Mouse (Mus musculus) G1E (cell line): ENCODE measurements around the gene Tmem199. TPM values are rescaled to one million over a fixed set of nuclear protein-coding genes. Genes with fewer than 3 reads are reported as not detected.

Experiments
- ATAC-seq: 2 replicates; pipeline ENCODE4 v1.8.0; 2016; ENCODE audit warnings: mild to moderate bottlenecking; ENCODE audit not compliant: insufficient number of reproducible peaks, poor library complexity, low FRiP score, severe bottlenecking; ENCODE audit errors: extremely low read depth
- DNase-seq: peaks from one replicate; pipeline ENCODE4 v3.0.0; 2012; ENCODE audit warnings: low spot score
- H3K27me3 ChIP-seq: 2 replicates; pipeline ENCODE4 v1.6.1; 2012; ENCODE audit warnings: mild to moderate bottlenecking, low read length, inconsistent platforms; ENCODE audit not compliant: insufficient read depth
- H3K36me3 ChIP-seq: replicated peaks from 2 replicates; pipeline ENCODE3; 2012; ENCODE audit warnings: mild to moderate bottlenecking, inconsistent platforms
- H3K4me1 ChIP-seq: 2 replicates; pipeline ENCODE4 v1.6.1; 2012; ENCODE audit warnings: low read depth, low read length, inconsistent platforms, mixed read lengths; ENCODE audit not compliant: insufficient read depth
- H3K4me3 ChIP-seq: 2 replicates; pipeline ENCODE4 v1.5.1; 2012; ENCODE audit warnings: low read depth, mild to moderate bottlenecking, inconsistent platforms, low read length, moderate library complexity, mixed read lengths
- H3K9me3 ChIP-seq: replicated peaks from 2 replicates; pipeline ENCODE4 v1.6.1; 2012; ENCODE audit warnings: inconsistent platforms
- CTCF ChIP-seq: IDR thresholded peaks from 2 replicates; pipeline ENCODE4 v1.5.1; 2012; ENCODE audit warnings: low read depth, low read length, inconsistent platforms, mixed read lengths
- GATA1 ChIP-seq: IDR thresholded peaks from 2 replicates; pipeline ENCODE4 v1.6.1; 2012; ENCODE audit warnings: borderline replicate concordance, low read length, inconsistent platforms, mixed read lengths
- GATA2 ChIP-seq: IDR thresholded peaks from 2 replicates; pipeline ENCODE4 v1.6.1; 2012; ENCODE audit warnings: low read depth, low read length, inconsistent platforms, borderline replicate concordance
- POLR2AphosphoS5 ChIP-seq: IDR thresholded peaks from 2 replicates; pipeline ENCODE4 v1.6.1; 2012; ENCODE audit warnings: low read depth, low read length, inconsistent platforms; ENCODE audit not compliant: insufficient replicate concordance
- TAL1 ChIP-seq: conservative IDR thresholded peaks from 2 replicates; pipeline ENCODE4 v1.6.1; 2012; ENCODE audit warnings: low read depth, low read length, inconsistent platforms, mixed read lengths
- polyA plus RNA-seq: library from polyadenylated mRNA; stranded (reverse); fragments of >175 nt; gene quantifications from 2 replicates; pipeline ENCODE4 v1.2.3, GENCODE M21; 2012
- total RNA-seq, 2 experiments: library from RNA; stranded (forward) in 1 of 2; stranded (reverse) in 1 of 2; fragments of 200-1000 nt in 1 of 2; fragments of >200 nt in 1 of 2; fragmentation: Nextera tagmentation in 1 of 2; gene quantifications; 2 replicates each; pipeline ENCODE4 v1.2.3; 2014 to 2017

The Tmem199 gene
- total and polyA plus RNA-seq, 3 experiments = 15.8 to 51.6 (median 25.8) TPM

DNA sequence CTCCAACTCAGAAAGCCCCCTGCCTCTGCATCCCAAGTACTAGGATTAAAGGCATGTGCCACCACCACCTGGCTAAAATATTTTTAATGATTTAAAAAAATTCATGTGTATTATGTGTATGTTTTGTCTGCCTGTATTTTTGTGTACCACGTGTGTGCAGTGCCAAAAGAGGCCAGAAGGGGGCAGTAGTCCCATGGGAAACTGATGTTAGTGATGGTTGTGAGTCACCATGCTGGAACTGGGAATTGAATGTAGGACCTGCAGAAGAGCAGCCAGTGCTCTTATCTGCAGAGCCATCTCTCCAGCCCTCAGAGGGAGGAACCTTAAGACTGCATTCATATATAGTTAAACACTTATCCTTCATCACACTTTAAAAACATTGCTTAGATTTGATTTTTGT, 50.1 kb downstream of the Tmem199 start:
- TF ChIP-seq TAL1 = no peak
- no peak for TF ChIP-seq GATA1
- TF ChIP-seq CTCF = no peak
- TF ChIP-seq POLR2AphosphoS5 = no peak
- no peak for TF ChIP-seq GATA2
- DNase-seq (no peak), ATAC-seq (no peak)
- Histone ChIP-seq H3K27me3 (peaks cover 23% of the 10 kb centered on the region), H3K4me1 (peaks cover 2% of the 10 kb centered on the region), H3K4me3 (no peak overlapping the region), H3K36me3 (no peaks in the 10 kb centered on the region), H3K9me3 (no peaks in the 10 kb centered on the region; the same call in 1 of the 2 replicates)

GRCm38 (mm10) chr11:78458740-78459139, 53.2 kb downstream of the Tmem199 start:
- H3K4me3 ChIP-seq = no peak overlapping the region
- H3K4me1 ChIP-seq = peaks cover 2% of the 10 kb centered on the region
- ATAC-seq (no peak), DNase-seq (no peak)
- H3K36me3 ChIP-seq = no peaks in the 10 kb centered on the region
- TF ChIP-seq TAL1 (no peak), GATA2 (no peak), CTCF (no peak), GATA1 (no peak), POLR2AphosphoS5 (no peak)
- H3K9me3 ChIP-seq = no peaks in the 10 kb centered on the region; the same call in 1 of the 2 replicates
- H3K27me3 ChIP-seq = peaks cover 17% of the 10 kb centered on the region

Other genes with a start within 250 kb of the Tmem199 start
- gene BC030499, start 221.3 kb downstream of the Tmem199 start, total RNA-seq (2014; fragmentation: Nextera tagmentation) = 2.5 and 3.7 TPM in 2 replicates
- 0.99 and 1.2 TPM in 2 replicates for gene BC030499, start 221.3 kb downstream of the Tmem199 start, total RNA-seq (2017)
- gene BC030499, start 221.3 kb downstream of the Tmem199 start, polyA plus RNA-seq = 0.04 TPM in 1 of 2 replicates, not detected in the other
- gene Spag5, start 210.6 kb downstream of the Tmem199 start, total RNA-seq (2014; fragmentation: Nextera tagmentation) = 70.7 and 71.3 TPM in 2 replicates
- 60.8 and 66.5 TPM in 2 replicates for gene Spag5, start 210.6 kb downstream of the Tmem199 start, total RNA-seq (2017)
- 55.3 and 77.5 TPM in 2 replicates for gene Spag5, start 210.6 kb downstream of the Tmem199 start, polyA plus RNA-seq
- gene Aldoc, start 189.2 kb downstream of the Tmem199 start, total RNA-seq (2014; fragmentation: Nextera tagmentation) = 0.83 and 4.3 TPM in 2 replicates
- gene Aldoc, start 189.2 kb downstream of the Tmem199 start, total RNA-seq (2017) = 10.2 and 12.9 TPM in 2 replicates
- 7.2 and 10.6 TPM in 2 replicates for gene Aldoc, start 189.2 kb downstream of the Tmem199 start, polyA plus RNA-seq
- 30.5 and 36.8 TPM in 2 replicates for gene Pigs, start 183.8 kb downstream of the Tmem199 start, total RNA-seq (2014; fragmentation: Nextera tagmentation)
- 13.9 and 14.1 TPM in 2 replicates for gene Pigs, start 183.8 kb downstream of the Tmem199 start, total RNA-seq (2017)
- gene Pigs, start 183.8 kb downstream of the Tmem199 start, polyA plus RNA-seq = 60.4 and 74.5 TPM in 2 replicates
- 4.3 and 6.7 TPM in 2 replicates for gene Unc119, start 168.7 kb downstream of the Tmem199 start, total RNA-seq (2014; fragmentation: Nextera tagmentation)
- 10.3 and 11.8 TPM in 2 replicates for gene Unc119, start 168.7 kb downstream of the Tmem199 start, total RNA-seq (2017)
- 8.2 and 8.8 TPM in 2 replicates for gene Unc119, start 168.7 kb downstream of the Tmem199 start, polyA plus RNA-seq
- not detected in 2 replicates for gene Foxn1, start 125.6 kb downstream of the Tmem199 start, total RNA-seq (2014; fragmentation: Nextera tagmentation)
- gene Foxn1, start 125.6 kb downstream of the Tmem199 start, total RNA-seq (2017) = 0.05 TPM in 1 of 2 replicates, not detected in the other
- gene Foxn1, start 125.6 kb downstream of the Tmem199 start, polyA plus RNA-seq = not detected in 2 replicates
- gene Slc13a2, start 90.0 kb downstream of the Tmem199 start, total RNA-seq (2014; fragmentation: Nextera tagmentation) = not detected in 2 replicates
- gene Slc13a2, start 90.0 kb downstream of the Tmem199 start, total RNA-seq (2017) = not detected in 2 replicates
- not detected in 2 replicates for gene Slc13a2, start 90.0 kb downstream of the Tmem199 start, polyA plus RNA-seq
- gene Slc46a1, start 46.5 kb downstream of the Tmem199 start, total RNA-seq (2014; fragmentation: Nextera tagmentation) = not detected in 2 replicates
- 0.11 and 0.12 TPM in 2 replicates for gene Slc46a1, start 46.5 kb downstream of the Tmem199 start, total RNA-seq (2017)
- gene Slc46a1, start 46.5 kb downstream of the Tmem199 start, polyA plus RNA-seq = not detected in 2 replicates
- gene Sarm1, start 14.4 kb downstream of the Tmem199 start, total RNA-seq (2014; fragmentation: Nextera tagmentation) = not detected in 2 replicates
- 0.06 and 0.22 TPM in 2 replicates for gene Sarm1, start 14.4 kb downstream of the Tmem199 start, total RNA-seq (2017)
- gene Sarm1, start 14.4 kb downstream of the Tmem199 start, polyA plus RNA-seq = not detected in 2 replicates
- gene Vtn, start 13.1 kb downstream of the Tmem199 start, total RNA-seq (2014; fragmentation: Nextera tagmentation) = not detected in 2 replicates
- gene Vtn, start 13.1 kb downstream of the Tmem199 start, total RNA-seq (2017) = not detected in 2 replicates
- not detected in 2 replicates for gene Vtn, start 13.1 kb downstream of the Tmem199 start, polyA plus RNA-seq
- gene Sebox, start 8.7 kb downstream of the Tmem199 start, total RNA-seq (2014; fragmentation: Nextera tagmentation) = not detected in 2 replicates
- 0.23 TPM in 1 of 2 replicates, not detected in the other for gene Sebox, start 8.7 kb downstream of the Tmem199 start, total RNA-seq (2017)
- gene Sebox, start 8.7 kb downstream of the Tmem199 start, polyA plus RNA-seq = not detected in 2 replicates
- 72.5 and 92.3 TPM in 2 replicates for gene Poldip2, start within 50 bp of the Tmem199 start, total RNA-seq (2014; fragmentation: Nextera tagmentation)
- 62.0 and 72.9 TPM in 2 replicates for gene Poldip2, start within 50 bp of the Tmem199 start, total RNA-seq (2017)
- gene Poldip2, start within 50 bp of the Tmem199 start, polyA plus RNA-seq = 66.1 and 73.0 TPM in 2 replicates
- 11.7 and 12.9 TPM in 2 replicates for gene Tnfaip1, start 24.2 kb upstream of the Tmem199 start, total RNA-seq (2014; fragmentation: Nextera tagmentation)
- 3.7 and 3.8 TPM in 2 replicates for gene Tnfaip1, start 24.2 kb upstream of the Tmem199 start, total RNA-seq (2017)
- gene Tnfaip1, start 24.2 kb upstream of the Tmem199 start, polyA plus RNA-seq = 5.1 and 6.0 TPM in 2 replicates
- gene Ift20, start 24.2 kb upstream of the Tmem199 start, total RNA-seq (2014; fragmentation: Nextera tagmentation) = 139 and 142 TPM in 2 replicates
- 112 and 118 TPM in 2 replicates for gene Ift20, start 24.2 kb upstream of the Tmem199 start, total RNA-seq (2017)
- 35.4 and 46.3 TPM in 2 replicates for gene Ift20, start 24.2 kb upstream of the Tmem199 start, polyA plus RNA-seq
- gene Tmem97, start 38.6 kb upstream of the Tmem199 start, total RNA-seq (2014; fragmentation: Nextera tagmentation) = 54.8 and 65.1 TPM in 2 replicates
- gene Tmem97, start 38.6 kb upstream of the Tmem199 start, total RNA-seq (2017) = 67.8 and 70.1 TPM in 2 replicates
- gene Tmem97, start 38.6 kb upstream of the Tmem199 start, polyA plus RNA-seq = 30.4 and 30.8 TPM in 2 replicates
- gene Nlk, start 185.2 kb upstream of the Tmem199 start, total RNA-seq (2014; fragmentation: Nextera tagmentation) = 28.4 and 29.4 TPM in 2 replicates
- gene Nlk, start 185.2 kb upstream of the Tmem199 start, total RNA-seq (2017) = 29.6 and 32.9 TPM in 2 replicates
- 7.2 and 8.2 TPM in 2 replicates for gene Nlk, start 185.2 kb upstream of the Tmem199 start, polyA plus RNA-seq
- 26.0 and 29.9 TPM in 2 replicates for gene Ccnq, start 239.6 kb upstream of the Tmem199 start, total RNA-seq (2014; fragmentation: Nextera tagmentation)
- 36.1 and 41.1 TPM in 2 replicates for gene Ccnq, start 239.6 kb upstream of the Tmem199 start, total RNA-seq (2017)
- 50.8 and 51.4 TPM in 2 replicates for gene Ccnq, start 239.6 kb upstream of the Tmem199 start, polyA plus RNA-seq